Mouse (Mus musculus): ENCODE measurements at regions not wholly inside any gene's neighbourhood (a gene's known extent, or its start where the extent isn't known, plus 50 kb on each side); places are given as distances from the start of the nearest gene placed in this dataset.

- no peak for TF ChIP-seq CTCF (IDR thresholded peaks at IDR 0.05; ENCODE audit: borderline replicate concordance, insufficient read depth, low read length)
- no peak for TF ChIP-seq POLR2A (IDR thresholded peaks at IDR 0.05; ENCODE audit: low read depth, low read length)
Measured at GRCm38 (mm10) chr6:4398599-4398980, 106.0 kb upstream of the Col1a2 start.
